Mouse (Mus musculus) gastrocnemius, adult 2 months (tissue): Measurements from ENCODE around the gene Slc23a4. TPM values are rescaled to one million over a fixed set of nuclear protein-coding genes. Genes with fewer than 3 reads are reported as not detected.
A peak's percentile ranks its signal among the peaks of the same experiment; 100 is the strongest.

Source experiments
- DNase-seq: peaks from one replicate; pipeline ENCODE4 v3.0.0; 2022
- H3K27ac ChIP-seq: fragments of 200-600 bp; 2 replicates; pipeline ENCODE4 v1.8.1; 2022; ENCODE audit warnings: mild to moderate bottlenecking
- H3K4me3 ChIP-seq: fragments of 200-600 bp; 2 replicates; pipeline ENCODE4 v1.8.1; 2022; ENCODE audit warnings: mild to moderate bottlenecking, moderate library complexity
- CTCF ChIP-seq: fragments of 200-600 bp; IDR thresholded peaks from 2 replicates; pipeline ENCODE4 v1.8.1; 2022; ENCODE audit warnings: antibody characterized with exemption, mild to moderate bottlenecking, moderate library complexity
- intact Hi-C: fragments of 180-260 bp; cut with DNase I; formaldehyde crosslinking; loops from one replicate; pipeline ENCODE4 v1.15.1; 2025
- total RNA-seq, 2 experiments: library from RNA; stranded (reverse); gene quantifications; 2 replicates each; pipeline ENCODE4 v1.2.3; 2021

The Slc23a4 gene
- total RNA-seq, 2 experiments from 2014 or later, result not detected

DNA sequence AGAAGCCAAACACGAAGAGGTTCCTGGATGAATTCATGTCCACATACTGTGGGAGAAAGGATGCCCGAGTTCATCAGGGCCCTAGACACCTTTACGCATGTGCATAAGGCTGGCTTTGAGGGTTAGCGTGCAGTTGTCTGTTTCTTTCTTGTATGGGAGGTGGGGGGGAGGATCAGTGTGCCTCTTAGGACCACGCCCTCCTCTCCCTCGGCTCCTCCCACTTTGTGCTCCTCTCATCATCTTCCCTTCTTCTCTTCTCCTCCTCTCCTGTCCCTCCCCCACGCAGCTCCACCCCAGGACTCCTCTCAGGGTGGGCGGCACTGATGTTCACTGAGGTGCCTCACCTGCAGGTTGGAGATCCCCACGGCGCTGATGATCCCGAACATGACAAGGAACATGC lies 39.7 kb downstream of the Slc23a4 start:
- H3K4me3 ChIP-seq, result no peak overlapping the region
- H3K27ac ChIP-seq, result no peak overlapping the region
- no peak for DNase-seq
- intact Hi-C loops, result no loop called here
- TF ChIP-seq CTCF, result no peak

DNA sequence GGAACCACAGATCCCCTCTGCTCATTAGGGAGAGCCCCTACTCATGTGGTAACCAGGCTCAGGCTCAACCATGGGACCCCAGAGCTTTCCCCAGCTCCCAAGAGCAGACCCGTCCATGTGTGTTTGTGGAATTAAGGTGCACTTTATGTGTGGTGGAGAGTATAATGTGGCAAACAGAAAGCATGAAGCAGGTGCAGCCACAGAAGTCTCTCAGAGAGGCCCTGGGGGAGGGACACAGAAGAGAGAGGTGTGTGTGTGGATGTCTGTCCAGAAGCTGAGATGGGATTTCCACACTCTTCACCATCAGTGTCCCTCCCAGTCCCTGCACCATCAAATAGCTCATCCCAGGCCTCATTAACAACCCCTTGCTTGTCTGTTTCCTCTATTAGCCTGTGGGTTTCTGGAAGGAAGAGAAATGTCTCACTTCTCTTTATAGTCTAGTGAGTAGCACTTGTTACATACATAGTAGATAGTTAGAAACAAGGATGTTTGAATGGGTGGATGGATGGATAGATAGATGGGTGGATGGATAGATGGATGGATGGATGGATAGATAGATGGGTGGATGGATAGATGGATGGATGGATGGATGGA lies 41.6 kb downstream of the Slc23a4 start:
- intact Hi-C loops, result no loop called here
- H3K27ac ChIP-seq, result no peak overlapping the region
- H3K4me3 ChIP-seq, result no peak overlapping the region
- TF ChIP-seq CTCF, result no peak
- DNase-seq, result no peak

DNA sequence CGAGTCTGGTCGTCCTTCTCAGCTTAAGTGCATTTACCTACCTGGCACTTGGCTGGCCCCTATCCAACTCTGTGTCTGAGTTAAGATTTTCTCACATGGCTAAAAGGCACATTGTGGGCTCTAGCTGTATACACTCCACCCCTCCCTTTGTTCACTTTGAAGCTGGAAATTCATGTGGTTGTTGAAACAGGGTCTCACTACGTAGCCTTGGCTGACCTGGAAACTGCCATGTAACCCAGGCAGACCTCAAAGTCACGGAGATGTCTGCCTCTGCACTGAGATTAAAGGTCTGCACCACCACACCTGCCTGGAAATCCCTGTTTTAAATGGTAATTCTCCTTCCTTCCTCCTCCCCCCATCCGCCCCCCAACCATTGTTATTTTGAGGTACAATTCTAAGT lies 44.7 kb downstream of the Slc23a4 start:
- Histone ChIP-seq H3K27ac (no peak overlapping the region), H3K4me3 (no peak overlapping the region)
- intact Hi-C loops, result no loop called here
- TF ChIP-seq CTCF, result no peak
- no peak for DNase-seq

DNA sequence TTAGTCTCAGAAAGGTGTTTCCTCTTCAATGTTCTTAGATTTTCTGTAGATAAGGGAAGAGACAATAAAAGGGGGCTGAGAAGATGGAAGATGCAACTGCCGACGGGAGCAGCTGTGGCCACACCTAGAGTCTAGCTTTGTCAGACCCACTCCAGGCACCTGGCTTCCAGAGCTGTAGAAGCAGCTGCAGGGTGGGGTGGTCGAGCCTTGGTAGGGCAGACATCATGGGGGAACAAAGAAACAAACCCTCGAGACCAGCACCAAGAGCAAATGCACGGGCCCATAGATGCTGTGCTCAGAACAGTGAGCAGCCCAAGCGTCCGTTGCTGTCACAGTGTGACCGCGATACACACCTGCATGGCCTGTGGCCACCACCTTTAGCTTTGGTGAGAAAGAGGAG lies 45.8 kb downstream of the Slc23a4 start:
- intact Hi-C loops, result no loop called here
- Histone ChIP-seq H3K27ac (no peak overlapping the region), H3K4me3 (no peak overlapping the region)
- TF ChIP-seq CTCF, result no peak
- DNase-seq, result no peak

DNA sequence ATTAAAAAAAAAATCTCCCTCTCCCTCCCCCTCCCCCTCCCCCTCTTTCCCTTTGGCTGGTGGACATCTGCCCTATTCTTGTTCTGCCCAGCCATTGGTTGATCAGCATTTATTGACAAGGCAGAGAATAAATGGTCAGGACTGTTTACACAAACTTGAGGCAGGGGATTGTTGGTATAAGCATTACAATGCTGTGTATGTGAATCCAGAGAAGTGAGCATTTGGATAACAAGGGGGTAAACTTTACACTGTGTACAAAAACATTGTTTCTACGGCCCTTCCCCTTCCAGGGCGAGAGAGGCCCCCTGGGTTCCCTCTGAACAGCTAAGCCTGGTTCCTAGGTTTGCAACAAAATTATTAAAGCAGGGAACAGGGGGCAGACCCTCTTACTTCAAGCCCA lies 46.7 kb downstream of the Slc23a4 start:
- no peak for TF ChIP-seq CTCF
- intact Hi-C loops, result no loop called here
- Histone ChIP-seq H3K4me3 (no peak overlapping the region), H3K27ac (no peak overlapping the region)
- DNase-seq, result no peak

DNA sequence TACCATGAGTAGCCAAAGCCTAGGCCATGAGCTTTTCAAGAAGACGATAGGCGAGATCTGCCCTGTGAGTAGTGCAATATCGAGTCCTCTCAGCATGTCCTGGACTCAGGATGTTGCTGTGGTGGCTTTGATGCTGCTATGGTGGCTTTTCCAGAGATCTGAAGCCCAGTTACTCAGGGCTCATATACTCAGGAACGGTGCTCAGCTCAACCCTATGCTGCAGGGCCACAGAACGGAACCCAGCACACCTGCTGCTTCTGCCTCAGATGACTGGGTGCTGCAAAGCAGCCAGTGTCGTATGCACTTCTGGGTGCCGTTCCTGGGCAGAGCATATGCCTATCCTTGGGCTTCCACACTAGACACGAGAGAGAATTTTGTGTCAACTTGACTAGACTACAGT lies 48.8 kb downstream of the Slc23a4 start:
- no peak for TF ChIP-seq CTCF
- intact Hi-C loops, result no loop called here
- no peak for DNase-seq
- Histone ChIP-seq H3K27ac (no peak overlapping the region), H3K4me3 (no peak overlapping the region)

DNA sequence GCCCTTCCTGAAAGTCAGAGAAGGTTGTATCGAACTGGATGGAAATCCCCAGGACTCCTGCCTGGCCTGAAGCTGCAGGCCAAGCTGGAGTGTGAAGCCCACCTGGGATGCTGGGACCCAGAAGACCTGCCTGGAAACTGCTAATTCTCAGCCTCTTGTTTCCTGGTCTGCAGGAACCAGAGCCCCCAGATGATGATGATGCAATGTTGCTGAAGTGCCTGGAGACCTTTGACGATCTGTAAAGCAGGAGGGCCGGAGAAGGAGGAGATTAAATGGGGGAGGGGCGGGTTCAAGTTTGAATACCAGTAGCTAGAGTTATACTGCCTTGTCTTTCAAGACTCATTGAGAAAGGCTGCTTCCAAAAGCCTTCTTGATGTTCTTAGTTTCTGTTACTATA lies 49.3 kb downstream of the Slc23a4 start:
- TF ChIP-seq CTCF, result no peak
- intact Hi-C loops, result no loop called here
- Histone ChIP-seq H3K4me3 (no peak overlapping the region), H3K27ac (no peak overlapping the region)
- DNase-seq, result no peak

DNA sequence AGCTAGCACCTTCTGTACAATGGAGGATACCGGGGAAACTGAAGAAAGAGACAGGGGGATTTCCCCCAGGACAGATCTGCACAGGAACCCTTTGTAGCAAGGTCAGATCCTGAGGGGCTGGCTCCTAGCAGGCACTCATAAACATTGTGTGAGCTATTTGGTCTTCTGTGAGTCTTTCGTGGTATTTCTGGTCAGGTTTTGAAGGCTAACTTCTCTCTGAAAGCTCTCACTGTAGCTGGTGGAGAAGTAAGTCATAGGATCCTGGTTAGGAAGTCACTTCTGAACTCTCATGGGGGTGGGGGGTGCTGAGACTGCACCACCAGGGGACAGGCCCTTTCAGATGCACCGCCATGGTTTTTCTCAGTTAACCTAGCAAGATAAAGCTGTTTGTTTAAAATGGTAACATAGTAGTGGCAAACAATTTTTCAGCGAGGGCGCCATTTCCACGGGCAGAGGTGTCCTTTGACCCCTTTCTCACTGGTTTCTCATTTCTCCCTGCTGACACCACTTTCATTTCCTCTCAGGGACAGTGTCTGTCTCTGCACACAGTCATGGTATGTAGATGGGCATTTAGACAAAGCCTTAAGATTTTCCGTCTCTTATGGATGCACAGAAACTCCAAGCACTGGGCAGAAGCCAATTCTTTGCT lies 49.8 kb downstream of the Slc23a4 start:
- Histone ChIP-seq H3K27ac (no peak overlapping the region), H3K4me3 (no peak overlapping the region)
- no peak for TF ChIP-seq CTCF
- no peak for DNase-seq
- intact Hi-C loops, result no loop called here

DNA sequence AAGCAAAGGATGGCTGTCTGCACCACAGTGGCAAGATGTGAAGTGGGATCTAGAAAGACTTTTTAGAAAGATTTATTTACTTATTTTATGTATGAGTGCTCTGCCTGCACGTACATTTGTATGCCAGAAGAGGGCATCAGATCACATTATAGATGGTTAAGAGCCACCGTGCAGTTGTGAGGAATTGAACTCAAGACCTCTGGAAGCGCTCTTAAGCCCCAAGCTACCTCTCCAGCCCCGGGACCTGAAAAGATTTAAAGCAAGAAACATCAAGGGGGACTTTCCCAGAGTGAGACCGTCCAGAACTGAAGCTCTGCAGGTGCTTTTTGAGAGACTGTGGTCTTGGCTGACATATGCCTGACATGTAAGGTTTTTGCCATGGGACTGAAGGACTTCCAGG lies 51.5 kb downstream of the Slc23a4 start:
- Histone ChIP-seq H3K4me3 (no peak overlapping the region), H3K27ac (no peak overlapping the region)
- intact Hi-C loops, result no loop called here
- no peak for DNase-seq
- TF ChIP-seq CTCF, result peak; percentile 32; the same call in 1 of the 2 replicates

DNA sequence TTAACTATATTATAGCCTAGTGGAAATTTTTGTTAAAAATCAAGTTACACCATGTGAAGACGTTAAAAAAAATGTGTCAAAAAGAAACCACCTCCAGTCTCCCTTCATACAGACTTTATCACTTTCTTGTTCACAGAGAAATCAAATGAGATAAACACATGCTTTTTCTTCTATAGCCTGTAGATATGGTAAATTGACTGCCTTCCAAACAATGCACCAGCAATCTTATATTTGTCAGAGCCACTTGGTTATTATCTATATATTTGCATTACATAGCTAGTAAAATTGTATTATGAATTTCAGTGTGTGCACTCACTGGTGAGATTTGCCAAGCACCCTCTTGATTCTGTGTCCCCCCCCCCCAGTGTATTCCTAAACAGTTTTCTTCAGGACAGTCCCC lies 55.6 kb downstream of the Slc23a4 start:
- DNase-seq, result no peak
- intact Hi-C loops, result no loop called here
- H3K27ac ChIP-seq, result no peak overlapping the region
- no peak overlapping the region for H3K4me3 ChIP-seq
- TF ChIP-seq CTCF, result no peak

DNA sequence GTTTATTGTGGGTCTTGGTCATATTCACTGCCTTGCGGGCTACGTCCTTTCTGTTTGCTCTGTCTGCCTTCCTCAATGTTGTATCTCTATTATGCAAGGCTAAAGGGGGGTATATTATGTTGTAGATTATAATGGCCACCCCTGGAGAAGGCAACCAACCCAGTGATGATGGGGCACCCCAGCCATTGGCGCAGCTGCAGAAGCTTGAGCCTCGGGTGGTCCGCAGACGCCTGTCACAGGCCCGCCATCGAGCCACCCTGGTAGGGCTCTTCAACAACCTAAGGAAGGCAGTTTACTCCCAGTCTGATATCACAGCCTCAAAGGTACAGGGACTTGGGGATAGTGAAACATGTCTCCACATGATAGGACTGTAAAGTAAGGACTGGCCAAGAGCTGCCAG lies 60.6 kb downstream of the Slc23a4 start:
- Histone ChIP-seq H3K27ac (no peak overlapping the region), H3K4me3 (no peak overlapping the region)
- intact Hi-C loops, result no loop called here
- no peak for TF ChIP-seq CTCF
- no peak for DNase-seq

DNA sequence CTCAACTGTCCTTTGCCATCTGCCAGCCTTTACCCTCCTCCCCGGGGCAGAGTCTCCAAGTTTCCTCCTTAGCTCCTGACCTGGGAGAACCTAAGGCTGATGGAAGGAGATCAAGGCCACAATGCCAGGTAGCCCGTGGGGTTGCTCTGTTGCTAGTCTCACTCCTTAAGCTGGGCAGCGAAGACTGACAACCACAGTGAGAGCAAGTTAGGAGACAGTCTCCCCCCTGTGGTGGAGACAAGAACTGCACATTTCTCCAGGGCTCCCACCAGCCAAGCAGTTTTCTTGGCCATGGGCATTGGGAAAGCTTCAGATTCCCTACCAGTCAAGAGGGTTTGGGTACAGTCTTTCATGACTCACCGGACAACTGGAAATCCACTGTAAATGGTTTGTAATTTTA lies 61.0 kb downstream of the Slc23a4 start:
- peak; percentile 98 for TF ChIP-seq CTCF
- H3K27ac ChIP-seq, result no peak overlapping the region
- peak; percentile 78 for DNase-seq
- intact Hi-C loops, result no loop called here
- no peak overlapping the region for H3K4me3 ChIP-seq

DNA sequence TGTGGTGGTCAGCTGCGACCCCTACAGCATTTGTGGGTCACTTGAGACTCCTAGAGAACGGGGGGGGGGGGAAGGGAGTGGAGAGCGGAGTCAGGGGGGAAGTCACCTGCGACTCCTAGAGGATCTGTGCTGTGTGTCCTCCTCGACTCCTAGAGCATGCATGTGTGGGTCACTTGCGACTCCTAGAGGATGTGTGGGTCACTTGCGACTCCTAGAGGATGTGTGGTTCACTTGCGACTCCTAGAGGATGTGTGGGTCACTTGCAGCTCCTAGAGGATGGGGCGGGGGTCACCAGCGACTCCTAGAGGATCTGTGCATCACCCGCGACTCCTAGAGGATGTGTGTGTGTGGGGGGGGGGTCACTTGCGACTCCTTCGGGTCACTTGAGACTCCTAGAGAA lies 66.3 kb downstream of the Slc23a4 start:
- peak; percentile 42 for DNase-seq
- no peak overlapping the region for H3K4me3 ChIP-seq
- TF ChIP-seq CTCF, result peak; percentile 62
- intact Hi-C loops, result loop anchor here (5.0 kb wide), 1 partner anchor 410 kb away; no protein-coding TSS in a partner anchor
- H3K27ac ChIP-seq, result no peak overlapping the region

DNA sequence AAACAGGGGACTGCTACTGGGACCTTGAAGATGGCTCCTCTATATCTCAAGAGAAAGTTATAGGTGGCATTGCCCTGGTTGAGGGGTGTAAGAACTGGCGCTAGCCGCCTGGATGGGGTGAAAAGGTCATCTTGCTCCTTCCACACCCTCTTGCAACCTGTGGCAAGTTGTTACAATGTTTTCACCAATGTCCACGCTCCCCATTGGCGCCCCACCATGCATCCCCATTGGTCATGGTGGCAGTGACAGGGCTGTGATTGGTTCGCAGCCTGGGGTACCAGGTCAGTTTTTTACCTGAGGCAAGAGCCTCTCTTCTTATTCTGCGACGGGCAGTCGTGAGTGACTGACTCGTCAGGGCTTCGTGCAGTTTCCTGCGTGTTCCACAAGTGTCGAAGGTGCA lies 67.6 kb downstream of the Slc23a4 start:
- peak; percentile 2 for DNase-seq
- no peak for TF ChIP-seq CTCF
- Histone ChIP-seq H3K27ac (no peak overlapping the region), H3K4me3 (no peak overlapping the region)
- intact Hi-C loops, result loop anchor here (5.0 kb wide), 1 partner anchor 408 kb away; no protein-coding TSS in a partner anchor
